Mouse (Mus musculus): ENCODE measurements around the gene Grpel1.

DNA sequence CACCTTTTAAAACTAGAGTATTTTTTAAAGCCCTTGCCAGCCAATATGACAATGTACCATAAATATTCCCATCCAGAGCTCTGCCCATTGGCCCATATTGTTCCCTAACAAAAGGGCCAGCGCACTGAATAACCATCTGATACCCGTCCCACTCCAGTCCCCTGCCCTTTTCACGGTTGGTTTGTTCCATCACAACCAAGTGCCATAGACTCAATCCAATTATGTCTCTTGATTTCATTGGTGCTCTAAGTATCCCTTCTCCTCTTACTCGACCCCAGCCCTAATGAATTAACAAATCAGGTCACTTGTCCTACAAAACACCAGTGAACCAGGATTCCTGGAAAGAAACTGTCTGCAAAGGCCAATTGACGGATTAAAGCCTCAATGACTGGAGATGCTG is 1.4 kb upstream of the Grpel1 start:
- TF ChIP-seq CTCF (IDR thresholded peaks at IDR 0.05; ENCODE audit: low read depth, low read length): no peak
- no peak for TF ChIP-seq POLR2A (IDR thresholded peaks at IDR 0.05; ENCODE audit: insufficient read depth, low read length)
